Mouse (Mus musculus): ENCODE measurements around the gene Slamf7. TPM values are rescaled to one million over a fixed set of nuclear protein-coding genes. Genes with fewer than 3 reads are reported as not detected.
A peak's percentile ranks its signal among the peaks of the same experiment; 100 is the strongest.

Slamf7 gene
- total RNA-seq, 1 experiment, result not detected

DNA sequence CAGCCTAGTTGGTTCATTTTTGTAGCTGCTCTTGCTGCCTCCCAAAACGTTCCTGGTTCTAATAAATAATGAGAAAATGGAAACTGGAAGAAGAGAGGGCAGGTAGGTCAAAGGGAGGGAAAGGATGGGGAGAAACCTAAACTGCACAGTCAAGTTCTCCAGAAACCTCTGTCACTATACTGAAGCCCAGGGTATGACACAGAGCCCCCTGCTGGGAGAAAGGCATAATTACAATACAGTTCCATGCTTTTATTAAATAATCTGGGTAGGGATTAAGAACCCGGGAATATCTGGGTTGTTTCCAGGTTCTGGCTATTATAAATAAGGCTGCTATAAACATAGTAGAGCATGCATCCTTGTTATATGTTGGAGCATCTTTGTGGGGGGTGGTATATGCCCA lies 38.9 kb downstream of the Slamf7 start:
- Histone ChIP-seq H3K4me1 (ENCODE audit: control insufficient read depth in 2 of 2, insufficient read depth in 2 of 2, low read length in 2 of 2, poor library complexity in 1 of 2) (no peaks in the 10 kb centered on the region), H3K27ac (ENCODE audit: insufficient read depth, low read depth, low read length, poor library complexity, severe bottlenecking) (no peak overlapping the region), H3K4me3 (ENCODE audit: insufficient read depth in 1 of 2, low read depth in 1 of 2, low read length in 2 of 2, poor library complexity in 1 of 2, severe bottlenecking in 1 of 2) (no peak overlapping the region), H3K36me3 (ENCODE audit: control insufficient read depth, insufficient read depth, low read length, poor library complexity, severe bottlenecking) (no peaks in the 10 kb centered on the region), H3K9me3 (ENCODE audit: control insufficient read depth, insufficient read depth, low read depth, low read length) (no peaks in the 10 kb centered on the region), H3K9ac (ENCODE audit: insufficient read depth, low read depth, low read length, poor library complexity, severe bottlenecking) (no peak overlapping the region)
- TF ChIP-seq ZC3H11A (IDR thresholded peaks at IDR 0.05; ENCODE audit: borderline replicate concordance, low read depth, low read length) (no peak), MAFK (IDR thresholded peaks at IDR 0.05; ENCODE audit: insufficient read depth, low read depth, low read length) (no peak), HCFC1 (IDR thresholded peaks at IDR 0.05; ENCODE audit: borderline replicate concordance, insufficient read depth, low read length) (no peak), CHD2 (IDR thresholded peaks at IDR 0.05; ENCODE audit: low read depth, low read length) (no peak), ZNF384 (IDR thresholded peaks at IDR 0.05; ENCODE audit: low read depth, low read length) (no peak)
- in situ Hi-C loops (cut with MboI; ENCODE audit: low sequenced_read_pairs in 2 of 2, unreplicated experiment in 2 of 2), result no loop called here
- DNase-seq (ENCODE audit: low read depth, low spot score), result no peak

DNA sequence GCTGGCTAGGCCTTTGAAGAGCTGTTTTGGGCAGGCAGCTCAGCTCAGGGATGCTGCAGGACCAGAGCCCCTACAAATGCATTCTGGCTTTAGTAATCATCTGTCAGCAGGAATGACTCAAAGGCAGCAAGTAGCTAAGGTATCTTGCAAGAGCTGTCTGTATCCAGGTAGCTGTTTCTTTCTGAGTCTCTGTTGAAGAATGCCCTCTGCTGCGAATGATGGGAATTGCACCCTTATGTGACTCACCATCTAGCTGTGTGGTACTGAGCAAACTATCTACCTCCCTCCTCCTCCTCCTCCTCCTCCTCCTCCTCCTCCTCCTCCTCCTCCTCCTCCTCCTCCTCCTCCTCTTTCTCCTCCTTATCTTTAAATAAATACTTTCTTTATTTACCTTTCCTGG lies 42.1 kb downstream of the Slamf7 start:
- Histone ChIP-seq H3K9me3 (ENCODE audit: control insufficient read depth, insufficient read depth, low read depth, low read length) (no peaks in the 10 kb centered on the region), H3K36me3 (ENCODE audit: control insufficient read depth, insufficient read depth, low read length, poor library complexity, severe bottlenecking) (no peaks in the 10 kb centered on the region), H3K27ac (ENCODE audit: insufficient read depth, low read depth, low read length, poor library complexity, severe bottlenecking) (no peak overlapping the region), H3K4me3 (ENCODE audit: insufficient read depth in 1 of 2, low read depth in 1 of 2, low read length in 2 of 2, poor library complexity in 1 of 2, severe bottlenecking in 1 of 2) (no peak overlapping the region), H3K9ac (ENCODE audit: insufficient read depth, low read depth, low read length, poor library complexity, severe bottlenecking) (no peak overlapping the region), H3K4me1 (ENCODE audit: control insufficient read depth in 2 of 2, insufficient read depth in 2 of 2, low read length in 2 of 2, poor library complexity in 1 of 2) (no peaks in the 10 kb centered on the region)
- DNase-seq (ENCODE audit: low read depth, low spot score), result peak; percentile 21
- in situ Hi-C loops (cut with MboI; ENCODE audit: low sequenced_read_pairs in 2 of 2, unreplicated experiment in 2 of 2), result no loop called here
- TF ChIP-seq HCFC1 (IDR thresholded peaks at IDR 0.05; ENCODE audit: borderline replicate concordance, insufficient read depth, low read length) (no peak), ZNF384 (IDR thresholded peaks at IDR 0.05; ENCODE audit: low read depth, low read length) (no peak), CHD2 (IDR thresholded peaks at IDR 0.05; ENCODE audit: low read depth, low read length) (no peak), ZC3H11A (IDR thresholded peaks at IDR 0.05; ENCODE audit: borderline replicate concordance, low read depth, low read length) (no peak), MAFK (IDR thresholded peaks at IDR 0.05; ENCODE audit: insufficient read depth, low read depth, low read length) (no peak)

DNA sequence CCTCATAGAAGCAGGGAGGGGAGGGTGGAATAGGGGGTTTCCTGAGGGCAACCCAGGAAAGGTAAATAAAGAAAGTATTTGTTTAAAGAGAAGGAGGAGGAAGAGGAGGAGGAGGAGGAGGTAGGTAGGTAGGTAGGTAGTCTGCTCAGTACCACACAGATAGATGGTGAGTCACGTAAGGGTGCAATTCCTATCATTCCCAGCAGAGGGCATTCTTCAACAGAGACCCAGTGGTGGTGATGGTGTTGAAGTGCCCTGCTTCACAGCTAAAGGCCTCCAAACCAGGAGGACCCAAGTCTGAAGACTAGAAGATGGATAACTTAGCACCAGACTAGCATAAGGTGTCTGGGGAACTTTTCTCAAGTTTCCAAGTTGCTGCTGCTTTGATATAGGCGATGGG lies 42.8 kb downstream of the Slamf7 start:
- Histone ChIP-seq H3K4me3 (ENCODE audit: insufficient read depth in 1 of 2, low read depth in 1 of 2, low read length in 2 of 2, poor library complexity in 1 of 2, severe bottlenecking in 1 of 2) (no peak overlapping the region), H3K9ac (ENCODE audit: insufficient read depth, low read depth, low read length, poor library complexity, severe bottlenecking) (no peak overlapping the region), H3K9me3 (ENCODE audit: control insufficient read depth, insufficient read depth, low read depth, low read length) (no peaks in the 10 kb centered on the region), H3K36me3 (ENCODE audit: control insufficient read depth, insufficient read depth, low read length, poor library complexity, severe bottlenecking) (no peaks in the 10 kb centered on the region), H3K27ac (ENCODE audit: insufficient read depth, low read depth, low read length, poor library complexity, severe bottlenecking) (no peak overlapping the region), H3K4me1 (ENCODE audit: control insufficient read depth in 2 of 2, insufficient read depth in 2 of 2, low read length in 2 of 2, poor library complexity in 1 of 2) (no peaks in the 10 kb centered on the region)
- peak; percentile 49 for DNase-seq (ENCODE audit: low read depth, low spot score)
- no peak for TF ChIP-seq ZC3H11A (IDR thresholded peaks at IDR 0.05; ENCODE audit: borderline replicate concordance, low read depth, low read length)
- TF ChIP-seq CHD2 (IDR thresholded peaks at IDR 0.05; ENCODE audit: low read depth, low read length), result no peak
- TF ChIP-seq ZNF384 (IDR thresholded peaks at IDR 0.05; ENCODE audit: low read depth, low read length), result no peak
- no peak for TF ChIP-seq MAFK (IDR thresholded peaks at IDR 0.05; ENCODE audit: insufficient read depth, low read depth, low read length)
- no peak for TF ChIP-seq HCFC1 (IDR thresholded peaks at IDR 0.05; ENCODE audit: borderline replicate concordance, insufficient read depth, low read length)
- in situ Hi-C loops (cut with MboI; ENCODE audit: low sequenced_read_pairs in 2 of 2, unreplicated experiment in 2 of 2), result no loop called here

DNA sequence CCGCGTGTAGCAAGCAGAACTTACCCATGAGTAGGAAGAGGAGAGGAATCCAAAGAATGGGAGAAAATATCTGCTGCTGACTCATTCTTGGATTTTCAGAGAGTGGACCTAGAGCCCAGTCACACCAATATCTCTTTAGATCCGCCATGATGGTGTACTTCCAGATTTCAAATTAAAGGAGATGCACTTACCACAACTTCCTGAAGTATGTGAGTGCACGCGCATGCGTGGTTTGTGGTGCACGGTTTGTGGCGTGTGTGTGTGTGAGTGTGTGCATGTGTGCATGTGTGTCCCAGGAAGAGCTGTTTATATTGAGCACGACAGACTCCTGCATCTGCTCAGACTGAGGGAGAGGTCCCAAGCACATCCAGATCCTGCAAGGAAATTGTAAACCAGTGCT lies 45.7 kb downstream of the Slamf7 start, which contains the start of gene Ly9:
TSS of gene Ly9 (minus strand) at position 235 of the 400 bp plus-strand sequence.
- H3K27ac ChIP-seq (ENCODE audit: insufficient read depth, low read depth, low read length, poor library complexity, severe bottlenecking), result no peak within 1 kb of the TSS
- no peaks in the 10 kb centered on the region for H3K4me1 ChIP-seq (ENCODE audit: control insufficient read depth in 2 of 2, insufficient read depth in 2 of 2, low read length in 2 of 2, poor library complexity in 1 of 2)
- no peak within 1 kb of the TSS for H3K4me3 ChIP-seq (ENCODE audit: insufficient read depth in 1 of 2, low read depth in 1 of 2, low read length in 2 of 2, poor library complexity in 1 of 2, severe bottlenecking in 1 of 2)
- DNase-seq (ENCODE audit: low read depth, low spot score), result no peak
- no peak for TF ChIP-seq ZNF384 (IDR thresholded peaks at IDR 0.05; ENCODE audit: low read depth, low read length)
- TF ChIP-seq CHD2 (IDR thresholded peaks at IDR 0.05; ENCODE audit: low read depth, low read length), result no peak
- no peak for TF ChIP-seq HCFC1 (IDR thresholded peaks at IDR 0.05; ENCODE audit: borderline replicate concordance, insufficient read depth, low read length)
- TF ChIP-seq MAFK (IDR thresholded peaks at IDR 0.05; ENCODE audit: insufficient read depth, low read depth, low read length), result no peak
- TF ChIP-seq ZC3H11A (IDR thresholded peaks at IDR 0.05; ENCODE audit: borderline replicate concordance, low read depth, low read length), result no peak
- H3K9ac ChIP-seq (ENCODE audit: insufficient read depth, low read depth, low read length, poor library complexity, severe bottlenecking), result no peak within 1 kb of the TSS
- H3K36me3 ChIP-seq (ENCODE audit: control insufficient read depth, insufficient read depth, low read length, poor library complexity, severe bottlenecking), result no peaks in the 10 kb centered on the region
- in situ Hi-C loops (cut with MboI; ENCODE audit: low sequenced_read_pairs in 2 of 2, unreplicated experiment in 2 of 2), result no loop called here
- no peaks in the 10 kb centered on the region for H3K9me3 ChIP-seq (ENCODE audit: control insufficient read depth, insufficient read depth, low read depth, low read length)

DNA sequence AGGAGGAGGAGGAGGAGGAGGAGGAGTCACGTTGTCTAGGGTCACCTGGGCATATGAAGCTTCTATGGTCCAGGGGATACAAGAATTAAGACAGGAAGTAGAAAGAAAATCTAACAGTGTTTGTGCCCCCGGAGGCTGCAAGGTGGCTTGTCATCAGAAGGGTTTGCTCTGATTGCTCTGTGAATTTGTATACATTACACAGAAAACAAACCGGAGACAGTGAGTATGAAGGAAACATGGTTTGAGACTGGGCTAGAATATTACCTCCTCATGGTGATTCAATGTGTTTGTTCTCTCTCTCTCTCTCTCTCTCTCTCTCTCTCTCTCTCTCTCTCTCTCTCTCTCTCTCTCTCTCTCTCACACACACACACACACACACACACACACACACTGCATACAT lies 46.2 kb downstream of the Slamf7 start:
- Histone ChIP-seq H3K36me3 (ENCODE audit: control insufficient read depth, insufficient read depth, low read length, poor library complexity, severe bottlenecking) (no peaks in the 10 kb centered on the region), H3K27ac (ENCODE audit: insufficient read depth, low read depth, low read length, poor library complexity, severe bottlenecking) (no peak overlapping the region), H3K4me1 (ENCODE audit: control insufficient read depth in 2 of 2, insufficient read depth in 2 of 2, low read length in 2 of 2, poor library complexity in 1 of 2) (no peaks in the 10 kb centered on the region), H3K9me3 (ENCODE audit: control insufficient read depth, insufficient read depth, low read depth, low read length) (no peaks in the 10 kb centered on the region), H3K4me3 (ENCODE audit: insufficient read depth in 1 of 2, low read depth in 1 of 2, low read length in 2 of 2, poor library complexity in 1 of 2, severe bottlenecking in 1 of 2) (no peak overlapping the region), H3K9ac (ENCODE audit: insufficient read depth, low read depth, low read length, poor library complexity, severe bottlenecking) (no peak overlapping the region)
- TF ChIP-seq MAFK (IDR thresholded peaks at IDR 0.05; ENCODE audit: insufficient read depth, low read depth, low read length), result no peak
- no peak for TF ChIP-seq CHD2 (IDR thresholded peaks at IDR 0.05; ENCODE audit: low read depth, low read length)
- TF ChIP-seq HCFC1 (IDR thresholded peaks at IDR 0.05; ENCODE audit: borderline replicate concordance, insufficient read depth, low read length), result no peak
- TF ChIP-seq ZNF384 (IDR thresholded peaks at IDR 0.05; ENCODE audit: low read depth, low read length), result no peak
- no peak for TF ChIP-seq ZC3H11A (IDR thresholded peaks at IDR 0.05; ENCODE audit: borderline replicate concordance, low read depth, low read length)
- DNase-seq (ENCODE audit: low read depth, low spot score), result no peak
- in situ Hi-C loops (cut with MboI; ENCODE audit: low sequenced_read_pairs in 2 of 2, unreplicated experiment in 2 of 2), result no loop called here

Data from ES-E14 (cell line).